Mouse (Mus musculus) lung, postnatal 10 days (tissue): Measurements from ENCODE around the gene A730009L09Rik.

Experiments
- DNase-seq: peaks from one replicate; pipeline ENCODE4 v3.0.0; 2021

A730009L09Rik gene

GRCm38 (mm10) chr16:84560279-84560602 is 45.3 kb downstream of the A730009L09Rik start:
- no peak for DNase-seq
